Mouse (Mus musculus) adrenal gland, adult 8-10 months (tissue): Measurements from ENCODE around the gene Parvg. TPM values are rescaled to one million over a fixed set of nuclear protein-coding genes. Genes with fewer than 3 reads are reported as not detected.
"Not testable (repeated sequence)": the region's sequence is repeated elsewhere in the genome, so short reads cannot be mapped to it uniquely, and the experiment has no call there.

Source experiments
- DNase-seq: peaks from one replicate; pipeline ENCODE4 v3.0.0; 2022
- total RNA-seq, 4 experiments: library from RNA; stranded (reverse); gene quantifications; 2 replicates each; pipeline ENCODE4 v1.2.4; 2022

Gene Parvg
- 1 to 10 TPM; 3.1 to 9.0 (median 5.0) TPM for total RNA-seq

DNA sequence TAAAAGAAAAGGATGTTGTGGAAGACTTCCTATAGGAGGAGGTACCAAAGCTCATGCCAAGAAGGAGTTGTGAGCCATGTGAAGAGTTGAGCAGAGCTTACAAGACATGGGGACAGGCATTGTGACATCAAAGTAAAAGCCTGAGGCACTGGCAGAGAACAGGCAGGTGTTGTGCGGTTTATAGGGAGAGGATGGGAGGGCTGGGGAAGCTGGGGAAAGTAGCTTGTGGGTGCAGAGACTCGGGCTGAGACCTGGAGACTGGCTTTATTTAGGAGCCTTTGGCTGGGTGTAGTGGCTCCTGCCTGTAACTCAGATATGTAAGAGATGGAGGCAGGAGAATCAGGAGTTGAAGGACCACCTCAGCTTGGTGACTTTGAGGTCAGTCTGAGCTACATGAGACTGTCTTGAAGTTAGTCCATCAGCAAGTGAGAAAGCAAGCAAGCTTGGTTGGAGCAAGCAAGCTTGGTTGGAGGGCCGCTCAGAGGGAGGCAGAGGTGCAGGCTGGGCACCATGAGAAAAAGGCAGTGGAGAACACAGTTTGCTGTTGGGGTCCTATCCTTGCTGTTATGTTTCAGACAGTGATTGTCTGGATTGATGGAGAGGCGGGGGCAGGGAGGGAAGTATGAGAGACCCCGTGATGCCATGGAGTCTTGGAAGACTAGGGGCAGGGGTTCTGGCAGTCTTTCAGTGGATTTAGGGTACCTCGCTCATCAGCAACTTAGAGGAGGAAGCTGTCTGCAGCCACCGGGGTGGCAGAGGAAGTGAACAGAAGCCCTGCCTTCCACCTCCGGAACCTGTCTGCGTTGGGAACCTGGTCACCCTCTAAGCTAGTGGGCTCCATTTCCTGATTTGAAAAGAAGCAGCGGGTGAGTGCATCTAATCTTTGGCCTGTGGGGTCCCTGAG lies at the start of gene Parvg:
Gene Parvg, plus strand, starts transcription at position 61 of the 904 bp plus-strand sequence.
- no peak for DNase-seq

DNA sequence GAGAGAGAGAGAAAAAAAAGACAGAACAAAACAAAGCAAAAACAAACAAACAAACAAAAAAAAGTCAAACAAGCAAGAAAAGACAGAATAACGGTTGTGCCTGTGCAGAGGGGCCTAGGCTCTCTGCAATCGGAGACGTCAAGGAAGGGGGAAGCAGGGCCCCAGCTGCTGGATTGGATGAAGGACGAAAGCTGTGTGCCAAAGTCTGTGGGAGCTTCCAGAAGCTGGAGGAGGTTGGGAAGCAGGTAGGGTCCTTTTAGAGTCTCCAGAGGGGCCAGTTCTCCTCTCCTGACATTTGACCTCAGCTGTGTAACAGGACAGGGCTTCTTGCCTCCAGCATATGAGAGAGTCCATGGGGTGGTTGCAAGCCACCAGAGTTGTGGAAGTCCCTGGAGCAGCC lies 47.8 kb upstream of the Parvg start:
- no peak for DNase-seq

DNA sequence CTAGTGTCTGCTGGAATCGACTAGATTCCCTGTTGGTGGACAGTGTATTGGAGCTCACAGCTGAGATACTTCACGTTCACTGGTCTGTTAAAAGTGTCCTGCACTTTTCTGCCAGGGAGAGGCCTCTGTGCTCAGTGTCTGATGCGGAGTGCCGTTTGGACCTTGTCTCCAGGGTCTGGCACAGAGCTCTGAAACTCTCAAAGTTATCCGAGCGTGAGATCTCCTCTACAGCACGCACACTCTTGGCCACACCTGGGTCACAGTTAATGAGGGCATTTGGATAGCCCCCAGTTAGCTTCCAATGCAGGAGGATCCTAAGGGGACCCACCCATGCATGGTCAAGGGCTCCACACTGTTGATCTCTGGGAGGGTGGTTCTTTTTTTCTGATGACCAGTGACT lies 45.7 kb upstream of the Parvg start:
- no peak for DNase-seq

DNA sequence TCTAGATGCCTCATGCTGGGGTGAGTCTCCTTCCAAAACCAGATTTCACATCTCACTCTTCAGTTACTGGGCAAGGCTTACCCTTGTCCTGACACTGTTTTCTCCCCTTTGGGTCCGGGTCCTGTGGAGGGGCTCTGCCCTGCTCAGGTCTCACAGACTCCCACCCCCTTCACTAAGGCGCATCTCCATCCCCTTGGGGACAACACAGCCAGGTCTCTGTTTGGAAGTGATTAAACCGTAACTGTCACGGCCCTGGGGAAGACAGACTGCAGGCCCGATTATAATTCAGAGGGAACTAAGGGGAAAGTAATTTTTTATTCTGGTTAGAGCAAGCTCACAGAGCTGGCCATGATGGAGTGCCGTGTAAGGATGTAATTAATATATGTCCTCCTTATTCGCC lies 45.2 kb upstream of the Parvg start:
- no peak for DNase-seq

GRCm38 (mm10) chr15:84280309-84280708 lies 43.5 kb upstream of the Parvg start:
- no peak for DNase-seq

GRCm38 (mm10) chr15:84280712-84281347 lies 43.0 kb upstream of the Parvg start:
- peak; percentile 52 for DNase-seq

DNA sequence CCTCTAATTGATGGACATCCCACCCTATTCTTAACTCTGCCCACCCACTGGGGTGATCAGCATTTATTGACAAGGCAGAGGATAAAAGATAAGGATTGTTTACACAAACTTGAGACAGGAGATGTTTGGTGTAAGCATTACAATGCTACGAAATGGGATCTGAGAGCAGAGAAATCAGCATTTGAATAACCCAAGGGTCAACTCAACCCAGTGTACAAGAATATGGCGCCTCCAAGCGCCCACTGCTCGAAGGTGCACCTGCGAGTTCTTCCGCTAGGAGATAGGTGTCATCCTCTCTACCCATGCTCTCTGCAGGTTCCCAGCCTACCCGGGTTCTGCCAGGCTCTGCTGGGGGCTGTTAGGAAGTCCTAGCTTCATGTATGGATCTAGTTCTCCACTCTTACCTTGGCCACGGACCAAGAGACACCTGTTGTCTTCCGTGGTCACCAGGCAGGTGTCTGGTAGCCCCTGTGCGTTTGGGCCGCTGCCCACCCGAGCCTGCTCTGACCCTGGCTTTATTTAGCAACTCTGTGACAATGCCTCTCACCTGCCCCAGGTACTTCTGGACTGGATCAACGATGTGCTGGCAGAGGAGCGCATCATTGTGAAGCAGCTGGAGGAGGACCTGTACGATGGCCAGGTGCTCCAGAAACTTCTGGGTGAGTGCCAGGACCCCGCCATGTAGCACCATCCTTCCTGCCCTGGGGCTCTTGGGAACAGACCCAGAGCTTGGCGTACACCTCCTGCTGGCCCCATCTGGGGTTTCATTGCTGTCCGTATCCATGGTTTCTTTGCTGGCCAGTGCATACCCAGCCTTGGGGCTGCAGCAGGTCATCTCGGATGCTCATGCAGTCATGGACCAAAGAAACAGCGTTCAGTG lies 41.4 kb upstream of the Parvg start:
- no peak for DNase-seq

DNA sequence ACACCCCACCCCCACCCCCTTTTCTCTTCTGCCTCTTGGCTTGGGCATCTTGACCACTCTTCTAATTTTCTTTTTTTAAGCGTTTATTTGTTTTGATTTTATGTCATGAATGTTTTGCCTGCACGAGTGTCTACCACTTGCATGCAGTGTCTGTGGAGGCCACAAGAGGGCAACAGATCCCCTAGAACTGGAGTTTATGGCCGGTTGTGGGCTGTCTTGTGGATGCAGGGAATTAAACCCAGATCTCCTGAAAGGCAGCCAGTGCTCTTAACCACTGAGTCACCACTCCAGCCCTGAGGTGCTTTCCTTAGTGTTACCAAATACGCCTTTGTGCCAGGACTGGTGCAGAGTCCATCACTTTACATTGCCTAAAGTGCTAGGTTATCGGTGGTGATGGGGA lies 39.8 kb upstream of the Parvg start:
- DNase-seq: no peak

GRCm38 (mm10) chr15:84285453-84285852 lies 38.4 kb upstream of the Parvg start:
- no peak for DNase-seq

GRCm38 (mm10) chr15:84288953-84289352 lies 34.9 kb upstream of the Parvg start:
- not testable (repeated sequence) for DNase-seq

DNA sequence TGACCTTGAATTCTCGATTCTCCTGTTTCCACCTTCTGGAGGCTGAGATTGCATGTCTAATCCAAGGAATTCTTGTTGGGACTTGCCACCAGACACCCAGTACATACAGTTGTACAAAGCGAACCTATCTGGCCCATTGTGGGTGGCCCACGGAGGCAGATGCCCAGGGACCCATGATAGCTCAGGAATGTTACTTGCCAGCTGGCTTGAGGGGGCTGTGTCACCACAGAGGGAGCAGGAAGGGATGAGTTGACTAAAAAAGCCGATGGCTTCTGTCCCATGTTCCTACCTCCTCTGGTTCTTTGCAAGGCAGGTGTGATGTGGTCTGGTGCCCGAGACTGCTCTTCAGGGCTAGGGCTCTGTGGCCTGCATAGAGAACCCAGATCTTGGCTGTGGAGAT lies 32.7 kb upstream of the Parvg start:
- no peak for DNase-seq

- no peak for DNase-seq
These were observed 30.2 kb upstream of the Parvg start for GRCm38 (mm10) chr15:84293590-84293989.

DNA sequence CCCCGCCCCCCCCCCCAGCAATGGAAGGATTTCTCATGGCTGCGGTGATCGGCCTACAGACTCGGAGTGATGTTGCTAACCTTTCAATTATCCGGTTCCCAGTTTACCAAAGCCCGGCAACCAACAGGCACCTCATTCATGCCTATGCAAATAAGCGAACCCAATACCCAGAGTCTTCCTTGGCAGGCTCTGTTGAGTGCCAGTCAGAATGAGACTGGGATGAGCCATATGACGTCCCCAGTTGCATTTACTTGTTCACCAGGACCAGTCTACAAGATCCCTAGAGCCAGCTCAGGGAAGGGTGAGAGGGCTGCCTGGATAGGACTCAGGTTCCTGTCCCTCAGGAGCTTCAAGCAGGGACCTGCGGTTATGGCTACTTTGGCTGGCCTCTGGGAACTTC lies 29.4 kb upstream of the Parvg start:
- no peak for DNase-seq

GRCm38 (mm10) chr15:84295225-84295624 lies 28.6 kb upstream of the Parvg start:
- no peak for DNase-seq

DNA sequence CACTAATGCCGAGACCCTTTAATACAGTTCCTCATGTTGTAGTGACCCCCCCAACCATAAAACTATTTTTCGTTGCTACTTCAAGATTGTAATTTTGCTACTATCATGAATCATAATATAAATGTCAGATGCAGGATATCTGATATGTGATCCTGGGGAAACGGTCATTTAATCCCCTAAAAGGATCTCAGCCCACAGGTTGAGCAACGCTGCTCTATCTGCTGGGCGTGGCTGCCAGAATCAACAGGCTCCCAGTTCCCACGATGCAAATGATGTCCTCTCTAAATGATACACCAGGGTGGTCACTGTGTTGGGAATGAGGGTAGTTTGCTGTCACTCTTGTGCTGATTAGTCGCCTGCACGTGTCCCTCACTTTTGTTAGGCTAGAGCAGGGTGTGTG lies 26.4 kb upstream of the Parvg start:
- DNase-seq: no peak

DNA sequence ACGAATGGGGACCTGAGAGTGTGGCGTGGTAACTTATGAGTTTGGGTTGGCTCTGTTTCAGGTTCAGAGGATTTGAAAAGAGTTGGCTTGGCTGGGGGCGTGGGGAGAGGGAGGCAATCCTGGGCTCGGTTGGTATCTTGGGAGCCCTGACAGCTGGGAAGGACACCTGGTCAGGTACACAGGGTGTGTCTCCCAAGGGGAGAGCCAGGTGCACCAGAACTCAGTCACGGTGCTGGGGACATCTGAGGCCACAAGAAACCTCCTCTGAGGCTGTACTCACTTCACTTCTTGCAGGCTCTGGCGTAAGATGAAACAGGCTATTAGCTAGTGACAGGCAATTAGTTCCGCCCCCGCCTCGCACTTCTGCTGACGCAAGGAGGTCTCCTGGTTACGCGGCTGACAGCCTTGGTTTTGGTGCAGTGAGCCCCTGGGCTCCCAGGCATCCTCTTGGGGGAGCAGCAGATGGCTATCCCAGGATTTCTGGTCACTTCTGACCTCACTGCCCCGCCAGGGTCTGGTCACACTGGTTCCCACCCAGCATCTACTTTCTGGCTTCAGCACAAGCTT lies 24.9 kb upstream of the Parvg start:
- DNase-seq: no peak

- DNase-seq: no peak
These were observed 24.0 kb upstream of the Parvg start for GRCm38 (mm10) chr15:84299662-84300333.

- DNase-seq: no peak
These were observed 23.2 kb upstream of the Parvg start for GRCm38 (mm10) chr15:84300591-84300990.

DNA sequence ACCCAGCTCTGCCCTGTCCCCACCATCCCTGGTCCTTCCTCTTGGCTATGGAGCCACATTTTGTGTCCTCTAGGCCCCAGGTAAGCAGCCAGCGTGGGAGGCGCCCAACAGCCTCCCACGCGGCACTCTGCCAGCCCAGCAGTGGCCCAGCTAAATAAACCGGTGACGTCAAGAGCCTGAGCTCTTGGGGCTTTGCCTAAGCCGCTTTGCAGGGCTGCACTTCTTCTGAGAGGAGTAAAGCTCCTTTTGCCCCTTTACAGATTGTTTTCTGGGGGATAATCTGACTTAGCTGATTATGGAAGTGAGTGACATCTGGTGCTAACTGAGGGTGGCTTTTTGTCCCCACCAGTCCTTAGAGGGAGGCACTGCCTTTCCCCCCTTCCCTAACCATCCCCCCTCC lies 22.8 kb upstream of the Parvg start:
- no peak for DNase-seq

DNA sequence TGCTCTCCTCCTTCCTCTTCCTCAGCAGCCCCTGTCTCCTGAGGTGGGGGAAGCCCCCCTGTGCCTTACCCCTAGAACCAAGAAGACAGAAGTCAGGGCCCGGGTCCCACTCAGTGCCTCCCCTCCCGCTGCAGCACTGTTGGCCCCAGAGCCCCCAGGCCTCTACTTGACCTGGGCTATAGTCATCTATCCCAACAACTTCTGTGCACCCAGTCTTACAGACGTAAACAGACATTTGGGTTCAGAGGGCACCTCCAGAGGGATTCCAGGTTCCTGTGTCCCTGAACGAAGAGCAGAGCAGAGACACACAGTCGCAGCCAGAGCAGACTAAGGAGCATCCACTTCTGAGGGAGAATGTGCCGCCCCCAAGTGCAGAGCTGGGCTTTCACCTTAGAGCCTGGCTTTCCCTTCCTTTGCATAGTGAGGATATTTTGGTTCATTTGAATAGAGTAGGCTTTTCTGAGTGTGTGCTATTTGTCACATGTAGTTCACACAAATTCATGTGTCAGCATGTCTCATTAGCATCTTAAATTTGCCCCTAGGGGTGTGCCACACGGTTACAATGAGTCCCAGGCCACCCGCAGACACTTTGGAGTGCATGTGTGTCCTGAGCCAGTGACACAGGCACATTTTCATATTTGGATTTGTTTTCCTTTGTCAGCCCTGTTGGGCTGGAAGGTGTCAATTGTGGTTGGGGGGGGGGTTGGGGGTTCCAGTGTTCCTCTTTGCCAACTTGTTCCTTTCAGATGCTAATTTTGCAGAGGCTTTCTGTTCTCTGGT lies 22.0 kb upstream of the Parvg start:
- DNase-seq: no peak

DNA sequence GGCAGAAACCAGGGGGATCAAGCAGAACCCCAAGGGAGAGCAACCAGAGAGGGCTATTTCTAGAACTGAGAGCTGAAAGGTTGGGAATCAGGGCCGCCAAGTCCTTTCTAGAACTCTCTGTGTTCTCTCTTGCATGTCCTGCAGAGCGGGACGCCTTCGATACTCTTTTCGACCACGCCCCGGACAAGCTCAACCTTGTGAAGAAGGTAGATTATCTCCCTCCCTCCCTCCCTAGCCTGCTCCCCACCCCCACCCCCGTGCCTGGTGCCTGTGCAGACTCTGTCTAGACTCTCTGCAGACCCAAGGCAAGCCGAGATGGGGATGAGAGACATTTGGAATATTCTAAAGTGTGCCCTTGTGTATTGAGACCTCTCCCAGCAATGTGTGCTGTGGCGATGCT lies 20.6 kb upstream of the Parvg start:
- no peak for DNase-seq
